Mouse (Mus musculus) forebrain, embryonic 11.5 days (tissue): ENCODE data around the gene Ndufaf8. TPM values are rescaled to one million over a fixed set of nuclear protein-coding genes. Genes with fewer than 3 reads are reported as not detected.

Experiments used
- ATAC-seq: fragments of 200-750 bp; cut with Nextera tagmentation; replicated peaks from 2 replicates; pipeline ENCODE4 v1.8.0; 2017; ENCODE audit warnings: moderate TSS enrichment; ENCODE audit not compliant: low FRiP score
- DNase-seq: peaks from one replicate; pipeline ENCODE4 v3.0.0-alpha.2; 2017; ENCODE audit warnings: low spot score
- H3K27ac ChIP-seq: fragments of 300-500 bp; sonication (generic); 2 replicates; pipeline ENCODE4 v1.5.1; 2014; ENCODE audit warnings: low read depth, low read length
- H3K27me3 ChIP-seq: fragments of 300-500 bp; sonication (generic); 2 replicates; pipeline ENCODE4 v1.6.1; 2014; ENCODE audit warnings: mild to moderate bottlenecking, low read length, mixed read lengths; ENCODE audit not compliant: control insufficient read depth, insufficient read depth
- H3K36me3 ChIP-seq: fragments of 300-500 bp; sonication (generic); 2 replicates; pipeline ENCODE4 v1.6.1; 2014; ENCODE audit warnings: mild to moderate bottlenecking, low read length, moderate library complexity, mixed read lengths; ENCODE audit not compliant: control insufficient read depth, insufficient read depth
- H3K4me1 ChIP-seq: fragments of 300-500 bp; sonication (generic); replicated peaks from 2 replicates; pipeline ENCODE4 v1.6.1; 2014; ENCODE audit warnings: low read length, mixed read lengths; ENCODE audit not compliant: control insufficient read depth, insufficient read depth
- H3K4me2 ChIP-seq: fragments of 300-500 bp; sonication (generic); 2 replicates; pipeline ENCODE4 v1.6.1; 2014; ENCODE audit warnings: low read depth, mild to moderate bottlenecking, low read length, moderate library complexity, mixed read lengths; ENCODE audit not compliant: severe bottlenecking
- H3K4me3 ChIP-seq: fragments of 300-500 bp; sonication (generic); 2 replicates; pipeline ENCODE4 v1.5.1; 2014; ENCODE audit warnings: low read depth, low read length
- H3K9ac ChIP-seq: fragments of 300-500 bp; sonication (generic); 2 replicates; pipeline ENCODE4 v1.6.1; 2014; ENCODE audit warnings: low read length
- H3K9me3 ChIP-seq: fragments of 300-500 bp; sonication (generic); 2 replicates; pipeline ENCODE4 v1.6.1; 2016; ENCODE audit warnings: low read length, mixed read lengths; ENCODE audit not compliant: control insufficient read depth
- WGBS: fragments of 180-500 bp; shearing (Covaris S2); extraction: QIAGEN DNeasy Blood & Tissue Kit; methylation state at CpG from one replicate; pipeline ENCODE4 v1.1.7; 2014; 5-methylcytosine and 5-hydroxymethylcytosine counted together
- polyA plus RNA-seq: library from polyadenylated mRNA; unstranded; fragments of >200 nt; fragmentation: Nextera tagmentation; extraction: Ambion mirVana; gene quantifications from 2 replicates; pipeline ENCODE4 v1.2.1, GENCODE M21; 2014

The Ndufaf8 gene
- polyA plus RNA-seq, 1 experiment from 2014 or later, result 65.2 TPM

DNA sequence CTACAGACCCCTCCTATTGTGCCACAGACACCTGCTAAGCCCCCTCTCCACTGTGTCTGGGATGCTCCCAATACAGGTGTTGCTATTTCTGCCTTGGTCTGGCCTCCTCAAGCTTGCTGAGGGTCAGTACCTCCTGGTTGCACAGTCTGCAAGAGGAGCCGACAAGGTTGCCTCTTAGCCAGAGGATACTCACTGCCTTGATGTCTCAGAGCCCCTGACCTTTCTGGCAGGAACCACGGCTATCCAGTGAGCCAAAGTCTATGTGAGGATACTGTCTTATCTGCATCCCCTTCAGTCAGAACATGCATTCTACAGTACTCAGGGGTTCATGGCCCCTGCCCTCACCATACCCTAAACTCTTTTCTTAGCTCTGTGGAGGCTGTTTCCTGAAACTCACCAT, 18.9 kb downstream of the Ndufaf8 start:
- Histone ChIP-seq H3K36me3 (no peaks in the 10 kb centered on the region; the same call in 1 of the 2 replicates), H3K4me2 (no peak overlapping the region), H3K4me1 (no peaks in the 10 kb centered on the region), H3K27me3 (no peaks in the 10 kb centered on the region), H3K9me3 (no peaks in the 10 kb centered on the region), H3K4me3 (no peak overlapping the region), H3K9ac (no peak overlapping the region), H3K27ac (no peak overlapping the region)
- no peak for ATAC-seq
- 90% methylated on average over 2 of the region's 2 CpGs for WGBS
- no peak for DNase-seq

DNA sequence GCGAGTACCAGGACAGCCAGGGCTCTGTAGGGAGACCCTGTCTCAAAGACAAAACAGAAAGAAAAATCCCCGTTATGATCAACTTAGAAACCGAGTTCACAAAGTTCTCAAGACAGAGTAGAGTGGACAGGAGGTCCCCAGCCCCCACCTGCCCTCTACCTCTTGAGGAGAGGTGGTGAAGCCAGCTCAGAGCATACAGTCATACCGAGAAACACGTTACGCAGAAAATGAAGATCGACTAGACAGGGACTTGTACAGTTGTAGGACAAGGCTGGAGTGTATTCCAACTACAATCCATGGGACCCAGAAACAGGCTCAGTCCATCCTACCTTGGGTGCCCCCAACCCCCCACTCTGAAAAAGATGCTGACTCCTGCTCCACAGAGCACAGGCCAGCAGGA, 20.4 kb downstream of the Ndufaf8 start:
- no peak for ATAC-seq
- Histone ChIP-seq H3K4me3 (no peak overlapping the region), H3K9me3 (no peaks in the 10 kb centered on the region), H3K4me2 (no peak overlapping the region), H3K36me3 (no peaks in the 10 kb centered on the region; the same call in 1 of the 2 replicates), H3K27ac (no peak overlapping the region), H3K4me1 (no peaks in the 10 kb centered on the region), H3K27me3 (no peaks in the 10 kb centered on the region), H3K9ac (no peak overlapping the region)
- WGBS, result 92% methylated on average over 7 of the region's 7 CpGs
- no peak for DNase-seq

- H3K4me1 ChIP-seq, result no peaks in the 10 kb centered on the region
- ATAC-seq, result no peak
- H3K27ac ChIP-seq, result no peak overlapping the region
- no peak overlapping the region for H3K4me2 ChIP-seq
- no peak overlapping the region for H3K4me3 ChIP-seq
- no peak for DNase-seq
- no peak overlapping the region for H3K9ac ChIP-seq
- no peaks in the 10 kb centered on the region for H3K9me3 ChIP-seq
- H3K36me3 ChIP-seq, result no peaks in the 10 kb centered on the region; the same call in 1 of the 2 replicates
- H3K27me3 ChIP-seq, result no peaks in the 10 kb centered on the region
- WGBS, result 85% methylated on average over 10 of the region's 10 CpGs
Measured at GRCm38 (mm10) chr11:120119936-120120541, 21.3 kb downstream of the Ndufaf8 start.

DNA sequence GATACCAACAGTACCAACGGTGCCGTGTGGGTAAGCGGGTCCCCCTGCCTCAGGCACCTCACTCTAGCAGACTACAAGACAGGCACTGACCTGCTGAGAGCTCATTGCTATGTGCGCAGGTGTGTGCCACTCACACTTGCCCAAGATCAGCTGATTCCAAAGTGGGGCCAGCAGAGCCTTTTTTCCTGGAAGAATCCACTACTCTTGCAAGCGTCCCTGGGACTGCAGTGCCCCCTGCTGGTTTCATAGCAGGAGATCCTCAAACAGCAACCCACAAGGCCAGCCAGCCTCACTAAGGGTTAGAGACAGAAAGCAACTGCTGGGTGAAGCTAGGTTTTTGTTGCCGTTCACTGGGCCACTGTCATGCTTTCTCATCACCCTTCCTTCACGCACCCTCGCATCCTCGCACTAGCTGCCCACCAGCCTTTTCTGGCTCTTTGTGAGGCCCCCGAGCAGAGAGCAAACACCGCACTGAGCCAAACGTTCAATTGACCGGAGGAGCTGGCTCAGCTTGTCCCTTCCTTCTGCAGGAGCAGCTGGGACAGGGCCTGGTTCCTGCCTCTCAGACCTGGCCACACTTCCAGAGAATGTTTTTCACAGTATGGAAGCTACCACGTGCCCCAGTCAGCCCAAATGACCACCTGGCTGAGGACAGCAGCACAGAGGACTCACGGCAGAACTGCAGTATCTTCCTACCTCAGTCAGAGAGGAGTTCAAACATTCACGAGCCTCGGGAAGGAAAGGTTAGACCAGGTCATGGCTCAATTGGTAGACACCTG, 22.1 kb downstream of the Ndufaf8 start:
- DNase-seq (peak; percentile 79), ATAC-seq (no peak)
- H3K27ac ChIP-seq, result no peak overlapping the region
- no peaks in the 10 kb centered on the region for H3K9me3 ChIP-seq
- WGBS, result 83% methylated on average over 17 of the region's 17 CpGs
- H3K4me1 ChIP-seq, result no peaks in the 10 kb centered on the region
- H3K27me3 ChIP-seq, result no peaks in the 10 kb centered on the region
- no peak overlapping the region for H3K4me3 ChIP-seq
- no peak overlapping the region for H3K4me2 ChIP-seq
- H3K36me3 ChIP-seq, result no peaks in the 10 kb centered on the region; the same call in 1 of the 2 replicates
- no peak overlapping the region for H3K9ac ChIP-seq

GRCm38 (mm10) chr11:120122126-120122525, 23.4 kb downstream of the Ndufaf8 start:
- no peak for DNase-seq
- Histone ChIP-seq H3K27ac (no peak overlapping the region), H3K9me3 (no peaks in the 10 kb centered on the region), H3K27me3 (no peaks in the 10 kb centered on the region), H3K4me3 (no peak overlapping the region), H3K36me3 (no peaks in the 10 kb centered on the region), H3K4me2 (no peak overlapping the region), H3K9ac (no peak overlapping the region), H3K4me1 (no peaks in the 10 kb centered on the region)
- 93% methylated on average over 12 of the region's 12 CpGs for WGBS
- ATAC-seq, result no peak

- Histone ChIP-seq H3K4me2 (no peak overlapping the region), H3K9me3 (no peaks in the 10 kb centered on the region), H3K4me1 (no peaks in the 10 kb centered on the region), H3K27ac (no peak overlapping the region), H3K27me3 (no peaks in the 10 kb centered on the region), H3K36me3 (no peaks in the 10 kb centered on the region; the same call in 1 of the 2 replicates), H3K9ac (no peak overlapping the region), H3K4me3 (no peak overlapping the region)
- 80% methylated on average over 2 of the region's 2 CpGs for WGBS
- ATAC-seq (no peak), DNase-seq (no peak)
Measured at GRCm38 (mm10) chr11:120126845-120127244, 28.1 kb downstream of the Ndufaf8 start.

DNA sequence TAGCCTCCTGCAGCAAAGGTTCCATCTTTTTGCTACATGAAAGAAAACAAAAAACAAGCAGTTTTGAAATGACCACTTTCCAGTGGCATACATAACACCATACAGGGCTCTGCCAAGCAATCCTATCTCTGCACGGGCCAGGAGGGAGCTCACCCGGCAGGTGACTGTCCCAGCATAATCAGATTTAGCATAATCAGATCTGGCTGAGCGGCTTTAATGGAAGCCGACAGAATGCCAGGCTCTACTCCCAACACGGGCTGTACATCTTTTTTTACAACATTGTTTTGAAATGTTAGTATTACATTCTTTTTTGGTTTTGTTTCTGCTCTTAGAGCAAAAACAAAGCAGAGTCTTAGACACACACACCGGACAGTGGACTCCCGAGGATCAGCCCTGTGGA, 30.6 kb downstream of the Ndufaf8 start:
- H3K4me2 ChIP-seq, result no peak overlapping the region
- H3K4me3 ChIP-seq, result no peak overlapping the region
- no peak overlapping the region for H3K27ac ChIP-seq
- H3K36me3 ChIP-seq, result no peaks in the 10 kb centered on the region; the same call in 1 of the 2 replicates
- H3K9ac ChIP-seq, result no peak overlapping the region
- DNase-seq, result no peak
- 79% methylated on average over 7 of the region's 7 CpGs for WGBS
- H3K27me3 ChIP-seq, result no peaks in the 10 kb centered on the region
- no peaks in the 10 kb centered on the region for H3K4me1 ChIP-seq
- no peaks in the 10 kb centered on the region for H3K9me3 ChIP-seq
- ATAC-seq, result no peak

- DNase-seq, result no peak
- H3K9ac ChIP-seq, result no peak overlapping the region
- 0 out of 2 replicates have a peak, but pooled peaks cover 2% of the 10 kb centered on the region for H3K4me1 ChIP-seq
- no peak overlapping the region for H3K4me2 ChIP-seq
- H3K27me3 ChIP-seq, result no peaks in the 10 kb centered on the region
- H3K9me3 ChIP-seq, result no peaks in the 10 kb centered on the region
- H3K36me3 ChIP-seq, result no peaks in the 10 kb centered on the region; the same call in 1 of the 2 replicates
- H3K4me3 ChIP-seq, result no peak overlapping the region
- ATAC-seq, result no peak
- WGBS, result 89% methylated on average over 5 of the region's 5 CpGs
- no peak overlapping the region for H3K27ac ChIP-seq
Measured at GRCm38 (mm10) chr11:120134148-120134547, 35.4 kb downstream of the Ndufaf8 start.
